Mouse (Mus musculus): Measurements from ENCODE around the gene Ptprg.

DNA sequence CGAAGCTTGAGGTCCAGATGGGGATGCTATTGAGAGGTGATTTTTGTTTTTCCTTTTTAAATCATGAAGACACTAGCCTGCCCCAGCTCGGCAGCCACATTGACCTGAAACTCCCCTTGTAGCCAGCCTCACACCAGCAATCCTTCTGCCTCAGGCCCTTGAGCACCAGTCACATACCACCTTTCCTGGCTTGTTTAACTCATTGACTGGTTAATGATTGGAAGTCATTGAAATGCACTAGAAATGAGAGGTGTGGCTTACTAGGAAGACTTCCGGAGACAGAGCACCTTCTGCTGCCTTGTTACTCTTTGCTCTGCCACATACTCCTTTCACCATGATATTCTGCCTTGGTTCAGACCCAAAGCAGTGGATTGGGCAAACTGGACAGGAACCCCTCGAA is 254.1 kb downstream of the Ptprg start:
- TF ChIP-seq POLR2A (IDR thresholded peaks at IDR 0.05; ENCODE audit: control insufficient read depth, low read depth, low read length) (no peak), CTCF (IDR thresholded peaks at IDR 0.05; ENCODE audit: control insufficient read depth, insufficient read depth, insufficient replicate concordance, low read depth, low read length) (no peak)
